Mouse (Mus musculus) cortical plate, adult 2 months (tissue): ENCODE measurements around the gene Samd8.

Experiments used
- CTCF ChIP-seq: fragments of 200-500 bp; IDR thresholded peaks from 2 replicates; pipeline ENCODE4 v1.5.1; 2011; ENCODE audit warnings: mild to moderate bottlenecking, control low read depth, low read length; ENCODE audit not compliant: insufficient read depth; ENCODE audit errors: extremely low read depth
- POLR2A ChIP-seq: fragments of 200-500 bp; IDR thresholded peaks from 2 replicates; pipeline ENCODE4 v1.6.1; 2011; ENCODE audit warnings: mild to moderate bottlenecking, low read length, control low read depth; ENCODE audit not compliant: insufficient read depth; ENCODE audit errors: extremely low read depth

- peak; percentile 53 for TF ChIP-seq POLR2A
- TF ChIP-seq CTCF = no peak
Observed at GRCm38 (mm10) chr14:21750881-21751542, 681 bp downstream of the Samd8 start, which contains the start of gene Dusp13.
